Mouse (Mus musculus) liver, embryonic 14.5 days (tissue): Measurements from ENCODE around the gene Lrrn2.

Experiments
- CTCF ChIP-seq: IDR thresholded peaks from 2 replicates; pipeline ENCODE4 v1.5.1; 2016; ENCODE audit warnings: antibody characterized with exemption, low read depth, control low read depth
- EP300 ChIP-seq: IDR thresholded peaks from 2 replicates; pipeline ENCODE4 v1.6.1; 2016; ENCODE audit warnings: antibody characterized with exemption, low read depth

DNA sequence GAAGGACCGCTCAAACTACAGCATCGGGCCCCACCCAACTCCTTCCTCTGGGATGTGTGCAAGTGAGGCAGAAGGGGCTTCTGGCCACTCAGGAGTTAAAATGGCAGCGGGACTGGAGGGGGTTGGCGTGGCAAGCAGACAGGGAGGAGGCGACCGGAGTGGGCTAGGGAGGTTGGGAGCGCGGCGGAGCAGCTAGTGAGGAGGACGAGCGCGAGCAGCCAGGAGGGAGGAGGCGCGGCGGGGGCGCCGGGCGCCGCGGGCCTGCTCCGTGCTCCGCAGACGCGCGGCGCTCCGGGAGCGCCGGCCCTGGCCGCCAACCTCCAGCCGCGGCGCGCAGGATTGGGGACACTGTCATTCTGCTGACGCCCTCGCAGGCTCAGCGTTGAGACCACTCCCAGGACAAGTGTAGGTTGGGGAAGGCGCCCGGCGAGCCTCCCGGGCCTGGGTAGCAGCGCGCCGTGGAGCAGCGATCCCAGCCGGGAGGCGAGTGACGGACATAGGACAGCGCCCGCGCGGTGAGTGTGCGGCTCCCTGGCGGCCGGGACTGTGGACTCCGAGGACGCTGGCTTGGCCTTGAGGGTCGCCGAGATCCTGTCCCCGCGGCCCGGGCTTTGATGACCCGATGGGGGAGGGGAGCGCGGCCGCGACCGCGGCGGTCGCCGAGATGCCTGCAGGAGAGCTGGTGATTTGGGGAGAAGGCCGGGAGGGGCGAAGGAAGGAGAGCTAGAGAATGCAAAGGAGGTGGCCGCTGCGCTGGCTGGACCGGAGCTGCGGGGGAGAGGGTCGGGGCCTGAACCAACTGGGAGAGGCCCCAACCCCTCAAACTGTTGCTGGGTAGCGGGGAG is at the start of gene Lrrn2:
- TF ChIP-seq CTCF, result no peak
- no peak for TF ChIP-seq EP300
